Mouse (Mus musculus): ENCODE data around the gene Gm10436. TPM values are rescaled to one million over a fixed set of nuclear protein-coding genes. Genes with fewer than 3 reads are reported as not detected.
"Not testable (repeated sequence)": the region's sequence is repeated elsewhere in the genome, so short reads cannot be mapped to it uniquely, and the experiment has no call there.

The Gm10436 gene
- total RNA-seq (2014; rRNA removed; ENCODE audit: low replicate concordance) = not detected in 2 replicates
- not detected in 2 replicates for polyA plus RNA-seq (2015; fragmentation: Nextera tagmentation; extraction: Ambion mirVana)

DNA sequence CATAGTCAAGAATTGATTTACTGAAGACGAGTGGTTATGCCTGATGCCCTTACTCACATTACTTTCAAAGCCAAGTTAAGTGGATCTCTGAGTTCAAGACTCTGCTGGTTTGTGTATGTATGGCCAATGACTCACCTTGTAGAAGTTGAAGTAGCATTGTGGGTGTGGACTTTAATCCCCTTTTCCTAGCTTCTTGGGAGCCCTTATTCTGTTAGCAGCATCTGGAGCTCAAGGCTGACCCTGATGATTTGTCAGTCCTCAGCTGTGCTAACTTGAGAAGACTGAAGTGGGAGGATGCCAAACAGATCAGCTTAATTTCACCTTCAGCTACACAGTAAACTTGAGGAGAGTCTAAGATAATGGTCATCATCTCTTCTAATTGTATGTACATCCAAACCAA lies at the start of gene Gm10436:
Gene Gm10436 (minus strand): TSS at position 101 of the 400 bp plus-strand sequence.
- not testable (repeated sequence) for H3K9ac ChIP-seq (replicated peaks; ENCODE audit: low read depth, low read length); H3K27me3 ChIP-seq (ENCODE audit: control insufficient read depth, insufficient read depth, low read length); H3K9me3 ChIP-seq (replicated peaks; ENCODE audit: control insufficient read depth, low read length); ATAC-seq (ENCODE audit: insufficient read depth, low read depth); H3K4me3 ChIP-seq (ENCODE audit: low read depth, low read length); H3K36me3 ChIP-seq (replicated peaks; ENCODE audit: control insufficient read depth, insufficient read depth, low read length); H3K4me2 ChIP-seq (ENCODE audit: low read depth, low read length); DNase-seq (ENCODE audit: low spot score); H3K27ac ChIP-seq (ENCODE audit: low read depth); H3K4me1 ChIP-seq (ENCODE audit: control insufficient read depth, insufficient read depth)
- WGBS = 46% methylated on average over 1 of the region's 1 CpGs

DNA sequence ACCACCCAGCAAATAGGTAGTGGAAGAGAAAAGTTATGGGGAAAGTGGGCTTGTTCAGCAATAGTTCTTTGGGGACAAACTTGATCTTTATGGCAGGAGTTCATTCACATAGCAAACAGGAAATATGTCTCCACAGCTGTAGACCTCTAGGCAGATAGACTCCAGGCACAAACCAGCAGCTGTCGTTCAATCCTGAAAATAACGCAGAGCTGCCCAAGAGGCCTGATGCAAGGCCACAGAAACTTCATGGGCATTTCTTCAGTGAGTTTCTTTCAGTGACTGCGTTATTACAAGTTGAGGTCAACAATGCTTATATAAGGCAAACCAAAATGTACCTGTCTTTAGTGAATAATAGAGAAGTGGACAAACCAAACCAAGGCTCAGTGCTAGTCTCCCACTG lies 37.5 kb upstream of the Gm10436 start:
- Histone ChIP-seq H3K36me3 (replicated peaks; ENCODE audit: control insufficient read depth, insufficient read depth, low read length) (no peaks in the 10 kb centered on the region), H3K27me3 (ENCODE audit: control insufficient read depth, insufficient read depth, low read length) (no peaks in the 10 kb centered on the region), H3K27ac (ENCODE audit: low read depth) (no peak overlapping the region), H3K4me1 (ENCODE audit: control insufficient read depth, insufficient read depth) (no peaks in the 10 kb centered on the region), H3K4me2 (ENCODE audit: low read depth, low read length) (no peak overlapping the region), H3K9me3 (replicated peaks; ENCODE audit: control insufficient read depth, low read length) (peaks cover 5% of the 10 kb centered on the region; the same call in 1 of the 2 replicates), H3K9ac (replicated peaks; ENCODE audit: low read depth, low read length) (no peak overlapping the region), H3K4me3 (ENCODE audit: low read depth, low read length) (no peak overlapping the region)
- TF ChIP-seq EP300 (IDR thresholded peaks at IDR 0.05; ENCODE audit: low read depth) (no peak), CTCF (IDR thresholded peaks at IDR 0.05; ENCODE audit: low read depth) (no peak)
- ATAC-seq (ENCODE audit: insufficient read depth, low read depth) (no peak), DNase-seq (ENCODE audit: low spot score) (no peak)
- 77% methylated on average over 3 of the region's 3 CpGs for WGBS

DNA sequence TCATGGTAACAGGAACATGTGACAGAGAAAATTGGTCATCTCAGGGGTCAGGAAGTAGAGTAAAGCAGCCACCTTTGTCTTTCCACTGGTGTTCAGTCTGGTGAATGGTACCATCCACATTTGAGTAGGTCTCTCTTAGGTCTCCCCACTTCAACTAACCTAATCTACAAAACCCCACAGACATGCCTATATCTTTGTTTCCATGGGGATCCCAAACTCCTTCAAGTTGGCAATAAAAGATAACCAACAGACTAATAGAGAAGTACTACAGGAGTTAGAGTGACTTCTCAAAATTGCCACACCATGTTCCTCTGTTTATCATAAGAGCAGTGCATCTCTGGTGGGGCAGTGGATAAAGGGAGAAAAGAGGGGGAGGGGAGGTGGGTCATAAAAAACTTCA lies 36.2 kb upstream of the Gm10436 start:
- H3K27me3 ChIP-seq (ENCODE audit: control insufficient read depth, insufficient read depth, low read length); H3K4me2 ChIP-seq (ENCODE audit: low read depth, low read length); H3K4me3 ChIP-seq (ENCODE audit: low read depth, low read length); H3K36me3 ChIP-seq (replicated peaks; ENCODE audit: control insufficient read depth, insufficient read depth, low read length); ATAC-seq (ENCODE audit: insufficient read depth, low read depth); DNase-seq (ENCODE audit: low spot score); H3K4me1 ChIP-seq (ENCODE audit: control insufficient read depth, insufficient read depth); H3K27ac ChIP-seq (ENCODE audit: low read depth); H3K9ac ChIP-seq (replicated peaks; ENCODE audit: low read depth, low read length); H3K9me3 ChIP-seq (replicated peaks; ENCODE audit: control insufficient read depth, low read length): not testable (repeated sequence)

DNA sequence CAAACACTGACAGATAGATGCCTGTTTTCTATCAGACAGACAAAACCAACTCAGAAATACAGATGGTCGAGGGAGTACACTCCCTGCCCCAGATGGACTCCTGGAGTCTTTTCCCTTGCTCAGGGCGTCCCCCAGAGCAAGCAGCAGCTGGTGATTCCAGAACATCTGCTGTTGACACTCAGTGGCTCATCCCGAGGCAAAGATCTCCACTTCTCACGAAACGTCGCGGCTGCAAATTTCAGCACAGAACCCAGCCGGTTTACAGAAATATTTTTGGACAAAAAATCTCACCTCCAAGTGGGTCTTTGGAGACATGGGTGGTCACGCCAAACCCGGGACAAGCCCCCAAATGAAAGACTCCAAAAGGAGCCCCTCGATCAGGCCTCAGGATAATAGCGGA lies 32.7 kb upstream of the Gm10436 start:
- no peak for ATAC-seq (ENCODE audit: insufficient read depth, low read depth)
- H3K27ac ChIP-seq (ENCODE audit: low read depth) = no peak overlapping the region
- H3K4me1 ChIP-seq (ENCODE audit: control insufficient read depth, insufficient read depth) = no peaks in the 10 kb centered on the region
- 0 out of 2 replicates have a peak, but pooled peaks cover 2% of the 10 kb centered on the region for H3K9me3 ChIP-seq (replicated peaks; ENCODE audit: control insufficient read depth, low read length)
- H3K27me3 ChIP-seq (ENCODE audit: control insufficient read depth, insufficient read depth, low read length) = no peaks in the 10 kb centered on the region
- no peak overlapping the region for H3K4me3 ChIP-seq (ENCODE audit: low read depth, low read length)
- H3K4me2 ChIP-seq (ENCODE audit: low read depth, low read length) = no peak overlapping the region
- no peaks in the 10 kb centered on the region for H3K36me3 ChIP-seq (replicated peaks; ENCODE audit: control insufficient read depth, insufficient read depth, low read length)
- no peak overlapping the region for H3K9ac ChIP-seq (replicated peaks; ENCODE audit: low read depth, low read length)
- TF ChIP-seq CTCF (IDR thresholded peaks at IDR 0.05; ENCODE audit: low read depth) (no peak), EP300 (IDR thresholded peaks at IDR 0.05; ENCODE audit: low read depth) (no peak)
- WGBS = 76% methylated on average over 12 of the region's 12 CpGs
- DNase-seq (ENCODE audit: low spot score) = no peak

DNA sequence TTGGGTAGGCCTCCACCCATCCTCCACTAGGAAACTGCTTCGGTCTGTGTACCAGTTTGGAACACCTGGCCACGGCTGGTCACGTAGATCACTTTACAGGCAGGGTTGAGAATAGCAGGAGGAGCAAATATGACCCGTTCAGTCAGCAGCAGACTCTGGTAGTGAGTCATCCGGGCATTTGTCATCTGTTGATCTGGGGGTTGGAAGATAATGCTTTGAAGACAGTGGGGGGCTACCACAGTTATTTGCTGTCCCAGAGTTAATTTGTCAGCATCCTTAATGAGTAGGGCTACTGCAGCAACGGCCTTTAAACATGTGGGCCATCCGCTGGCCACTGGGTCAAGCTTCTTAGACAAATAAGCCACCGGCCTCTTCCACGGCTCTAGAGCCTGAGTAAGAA lies 29.6 kb upstream of the Gm10436 start:
- not testable (repeated sequence) for H3K27ac ChIP-seq (ENCODE audit: low read depth); H3K4me2 ChIP-seq (ENCODE audit: low read depth, low read length); H3K4me1 ChIP-seq (ENCODE audit: control insufficient read depth, insufficient read depth); DNase-seq (ENCODE audit: low spot score); H3K9ac ChIP-seq (replicated peaks; ENCODE audit: low read depth, low read length); H3K36me3 ChIP-seq (replicated peaks; ENCODE audit: control insufficient read depth, insufficient read depth, low read length); H3K9me3 ChIP-seq (replicated peaks; ENCODE audit: control insufficient read depth, low read length); H3K27me3 ChIP-seq (ENCODE audit: control insufficient read depth, insufficient read depth, low read length); H3K4me3 ChIP-seq (ENCODE audit: low read depth, low read length); ATAC-seq (ENCODE audit: insufficient read depth, low read depth)
- WGBS = 72% methylated on average over 9 of the region's 9 CpGs

DNA sequence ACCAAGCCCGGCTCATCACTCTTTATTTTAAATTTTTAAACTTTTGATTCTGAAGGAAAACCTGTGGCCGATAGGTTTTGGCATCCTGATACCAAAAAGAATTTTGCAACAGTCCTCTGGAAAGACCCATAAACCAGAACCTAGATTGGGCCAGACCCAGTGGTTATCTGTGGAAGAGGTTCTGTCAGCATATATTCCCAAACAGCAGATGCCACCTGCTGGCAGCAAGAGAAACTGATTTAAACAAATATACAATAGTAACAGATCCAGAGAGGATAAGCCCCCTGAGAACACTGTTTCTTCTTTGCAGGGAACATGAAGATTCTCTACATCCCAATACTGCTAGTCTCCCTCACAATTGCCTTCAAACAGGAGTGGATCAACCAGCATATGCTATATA lies 20.9 kb upstream of the Gm10436 start:
- Histone ChIP-seq H3K4me2 (ENCODE audit: low read depth, low read length) (no peak overlapping the region), H3K4me1 (ENCODE audit: control insufficient read depth, insufficient read depth) (no peaks in the 10 kb centered on the region), H3K27ac (ENCODE audit: low read depth) (no peak overlapping the region), H3K9ac (replicated peaks; ENCODE audit: low read depth, low read length) (no peak overlapping the region), H3K27me3 (ENCODE audit: control insufficient read depth, insufficient read depth, low read length) (no peaks in the 10 kb centered on the region), H3K4me3 (ENCODE audit: low read depth, low read length) (no peak overlapping the region), H3K36me3 (replicated peaks; ENCODE audit: control insufficient read depth, insufficient read depth, low read length) (no peaks in the 10 kb centered on the region), H3K9me3 (replicated peaks; ENCODE audit: control insufficient read depth, low read length) (no peaks in the 10 kb centered on the region)
- TF ChIP-seq CTCF (IDR thresholded peaks at IDR 0.05; ENCODE audit: low read depth) (no peak), EP300 (IDR thresholded peaks at IDR 0.05; ENCODE audit: low read depth) (no peak)
- 79% methylated on average over 2 of the region's 2 CpGs for WGBS
- no peak for DNase-seq (ENCODE audit: low spot score)
- no peak for ATAC-seq (ENCODE audit: insufficient read depth, low read depth)

Other genes with a start within 250 kb of the Gm10436 start
- gene Gm2042, start 228.0 kb downstream of the Gm10436 start, total RNA-seq (2014; rRNA removed; ENCODE audit: low replicate concordance) = not detected in 2 replicates
- gene Gm2042, start 228.0 kb downstream of the Gm10436 start, polyA plus RNA-seq (2015; fragmentation: Nextera tagmentation; extraction: Ambion mirVana) = not detected in 2 replicates
- not detected in 2 replicates for gene Gm2075, start 170.3 kb downstream of the Gm10436 start, total RNA-seq (2014; rRNA removed; ENCODE audit: low replicate concordance)
- not detected in 2 replicates for gene Gm2075, start 170.3 kb downstream of the Gm10436 start, polyA plus RNA-seq (2015; fragmentation: Nextera tagmentation; extraction: Ambion mirVana)
- gene Gm6803, start 163.3 kb downstream of the Gm10436 start, total RNA-seq (2014; rRNA removed; ENCODE audit: low replicate concordance) = not detected in 2 replicates
- not detected in 2 replicates for gene Gm6803, start 163.3 kb downstream of the Gm10436 start, polyA plus RNA-seq (2015; fragmentation: Nextera tagmentation; extraction: Ambion mirVana)
- not detected in 2 replicates for gene Gm2056, start 155.1 kb downstream of the Gm10436 start, total RNA-seq (2014; rRNA removed; ENCODE audit: low replicate concordance)
- gene Gm2056, start 155.1 kb downstream of the Gm10436 start, polyA plus RNA-seq (2015; fragmentation: Nextera tagmentation; extraction: Ambion mirVana) = not detected in 2 replicates
- not detected in 2 replicates for gene Gm16368, start 98.4 kb downstream of the Gm10436 start, total RNA-seq (2014; rRNA removed; ENCODE audit: low replicate concordance)
- gene Gm16368, start 98.4 kb downstream of the Gm10436 start, polyA plus RNA-seq (2015; fragmentation: Nextera tagmentation; extraction: Ambion mirVana) = not detected in 2 replicates
- gene Gm8332, start 68.0 kb upstream of the Gm10436 start, total RNA-seq (2014; rRNA removed; ENCODE audit: low replicate concordance) = not detected in 2 replicates
- gene Gm8332, start 68.0 kb upstream of the Gm10436 start, polyA plus RNA-seq (2015; fragmentation: Nextera tagmentation; extraction: Ambion mirVana) = not detected in 2 replicates
- not detected in 2 replicates for gene Gm5662, start 92.4 kb upstream of the Gm10436 start, total RNA-seq (2014; rRNA removed; ENCODE audit: low replicate concordance)
- gene Gm5662, start 92.4 kb upstream of the Gm10436 start, polyA plus RNA-seq (2015; fragmentation: Nextera tagmentation; extraction: Ambion mirVana) = not detected in 2 replicates
- not detected in 2 replicates for gene Gm5039, start 141.9 kb upstream of the Gm10436 start, total RNA-seq (2014; rRNA removed; ENCODE audit: low replicate concordance)
- not detected in 2 replicates for gene Gm5039, start 141.9 kb upstream of the Gm10436 start, polyA plus RNA-seq (2015; fragmentation: Nextera tagmentation; extraction: Ambion mirVana)
- 30.3 and 33.2 TPM in 2 replicates for gene Adck1, start 178.4 kb upstream of the Gm10436 start, total RNA-seq (2014; rRNA removed; ENCODE audit: low replicate concordance)
- gene Adck1, start 178.4 kb upstream of the Gm10436 start, polyA plus RNA-seq (2015; fragmentation: Nextera tagmentation; extraction: Ambion mirVana) = 22.1 and 23.4 TPM in 2 replicates